Mouse (Mus musculus): ENCODE measurements at regions not wholly inside any gene's neighbourhood (a gene's known extent, or its start where the extent isn't known, plus 50 kb on each side); places are given as distances from the start of the nearest gene placed in this dataset.

DNA sequence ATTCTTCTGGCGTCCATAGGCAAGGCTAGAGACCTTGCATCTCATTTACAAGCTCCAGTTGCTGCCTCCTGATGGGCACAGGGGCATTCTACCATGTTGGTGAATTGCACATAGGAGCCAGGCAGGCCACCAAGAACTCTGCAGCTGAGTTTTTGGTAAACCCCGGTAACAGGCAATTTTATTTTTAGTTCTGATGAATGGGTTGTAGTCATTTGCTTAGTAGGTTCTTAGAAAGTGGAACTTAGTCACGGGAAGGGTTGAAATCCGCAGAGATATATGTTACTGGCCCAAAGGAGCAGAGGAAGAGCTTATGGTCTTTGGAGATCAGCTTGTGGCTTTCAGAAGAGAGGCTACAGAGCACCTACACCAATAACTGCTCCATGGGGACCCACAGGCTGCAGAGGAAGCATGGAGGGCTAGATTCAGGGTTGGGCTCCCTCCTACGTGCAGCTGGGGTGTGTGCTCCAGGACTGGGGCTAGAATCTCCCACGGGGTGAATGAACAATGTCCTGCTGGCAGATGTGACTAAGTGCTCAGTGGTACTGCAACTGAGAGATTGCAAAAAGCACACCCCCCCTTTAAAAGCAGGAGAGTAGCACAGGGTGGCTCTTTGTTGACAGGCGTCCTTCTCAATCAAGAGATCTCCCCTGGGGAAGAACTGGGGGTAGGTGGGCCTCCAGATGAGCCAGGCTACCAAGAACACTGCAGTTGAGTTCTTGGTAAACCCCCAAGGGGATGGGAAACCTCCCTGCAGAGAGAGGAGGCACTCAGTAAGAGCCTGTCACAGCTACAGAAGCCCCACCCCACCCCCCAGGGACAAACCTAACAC lies 65.6 kb upstream of the Med13l start:
- no peak for DNase-seq (ENCODE audit: inconsistent ontology term)

DNA sequence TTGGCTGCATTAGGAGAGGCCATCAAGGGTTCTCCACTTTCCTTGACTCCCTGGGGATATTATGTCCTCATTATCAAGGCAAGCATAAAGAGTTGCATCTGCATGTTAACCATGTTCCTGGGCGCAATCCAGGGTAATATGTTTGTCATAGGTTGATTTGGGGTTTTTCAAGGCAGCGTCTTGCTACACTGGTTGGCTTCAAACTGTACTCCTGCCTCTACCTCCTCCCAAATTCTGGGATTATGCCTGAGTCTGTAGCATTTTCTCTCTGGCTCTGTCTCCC lies 65.1 kb upstream of the Med13l start:
- no peak for DNase-seq (ENCODE audit: inconsistent ontology term)

DNA sequence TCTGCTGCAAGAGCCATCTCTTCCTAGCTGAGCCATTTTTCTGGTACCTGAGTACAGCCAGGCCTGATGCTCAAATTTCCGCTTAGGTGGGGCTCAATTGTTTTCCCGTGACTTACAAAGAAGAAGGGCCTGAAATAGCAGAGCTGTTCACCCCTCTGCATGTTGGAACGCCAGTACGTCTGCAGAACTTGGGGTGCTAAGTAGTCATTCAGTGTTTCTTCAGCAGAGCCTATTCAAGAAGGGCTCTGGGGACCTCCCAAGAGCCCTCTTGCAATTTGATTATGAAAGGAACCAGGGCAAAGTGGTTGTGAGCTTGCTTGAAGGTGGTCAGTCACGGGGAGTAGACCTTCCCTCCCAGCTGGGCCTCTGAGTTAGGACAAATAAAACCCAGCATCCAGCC lies 58.9 kb upstream of the Med13l start:
- DNase-seq (ENCODE audit: inconsistent ontology term), result no peak

DNA sequence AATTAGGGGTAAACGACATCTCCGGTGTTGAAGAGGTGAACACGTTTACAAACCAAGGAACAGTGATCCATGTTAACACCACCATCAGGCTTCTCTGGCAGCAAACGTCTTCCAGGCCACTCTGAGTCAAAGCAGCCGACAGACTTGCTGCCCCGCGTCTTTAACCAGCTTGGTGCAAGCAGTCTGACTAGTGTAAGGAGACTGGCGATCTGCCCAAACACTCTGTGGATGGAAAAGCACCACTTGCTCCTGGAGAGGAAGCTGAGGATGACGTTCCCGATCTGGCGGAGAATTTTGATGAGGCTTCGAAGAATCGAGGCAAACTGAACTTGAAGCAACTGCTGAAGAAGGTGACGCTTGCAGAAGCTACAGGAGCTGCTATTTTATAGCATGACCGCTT lies 57.5 kb upstream of the Med13l start:
- no peak for DNase-seq (ENCODE audit: inconsistent ontology term)

DNA sequence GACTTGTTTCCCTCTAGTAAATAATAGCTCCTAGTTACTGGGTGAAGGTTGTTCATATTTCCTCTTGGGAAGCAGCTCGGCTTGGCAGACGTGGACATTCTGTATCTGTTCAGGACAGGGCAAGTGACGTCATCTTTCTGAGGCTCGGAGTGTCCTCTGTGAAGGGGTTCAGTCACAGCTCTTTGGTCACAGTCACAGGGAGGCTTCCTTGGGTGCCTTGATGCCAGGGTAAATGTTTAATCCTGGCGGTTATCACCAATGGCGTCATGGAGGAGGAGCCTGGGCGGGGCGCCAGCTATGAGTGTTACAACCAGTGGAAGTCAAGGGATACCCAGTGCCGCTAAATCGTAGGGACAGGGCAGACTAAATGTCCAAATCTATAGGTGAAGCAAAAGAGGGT lies 56.3 kb upstream of the Med13l start:
- no peak for DNase-seq (ENCODE audit: inconsistent ontology term)

DNA sequence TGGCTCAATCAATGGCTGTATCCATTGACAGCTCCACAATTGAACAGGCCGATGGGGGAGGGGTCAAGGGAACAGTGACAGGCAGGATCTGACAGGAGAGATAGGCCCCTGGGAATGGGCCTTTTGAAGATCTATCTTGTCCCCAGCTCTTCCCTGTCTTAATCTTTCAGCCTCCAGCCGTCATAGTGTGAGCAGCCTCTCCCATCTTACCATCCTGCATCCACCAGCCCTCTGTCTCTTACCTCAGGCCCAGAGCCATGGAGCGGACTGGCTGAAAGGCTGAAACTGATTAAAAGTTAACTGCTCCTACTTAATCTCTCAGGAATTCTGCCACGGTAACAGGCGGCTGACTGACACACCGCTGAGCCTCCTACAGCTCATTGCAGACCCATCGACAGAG lies 55.6 kb upstream of the Med13l start:
- no peak for DNase-seq (ENCODE audit: inconsistent ontology term)

DNA sequence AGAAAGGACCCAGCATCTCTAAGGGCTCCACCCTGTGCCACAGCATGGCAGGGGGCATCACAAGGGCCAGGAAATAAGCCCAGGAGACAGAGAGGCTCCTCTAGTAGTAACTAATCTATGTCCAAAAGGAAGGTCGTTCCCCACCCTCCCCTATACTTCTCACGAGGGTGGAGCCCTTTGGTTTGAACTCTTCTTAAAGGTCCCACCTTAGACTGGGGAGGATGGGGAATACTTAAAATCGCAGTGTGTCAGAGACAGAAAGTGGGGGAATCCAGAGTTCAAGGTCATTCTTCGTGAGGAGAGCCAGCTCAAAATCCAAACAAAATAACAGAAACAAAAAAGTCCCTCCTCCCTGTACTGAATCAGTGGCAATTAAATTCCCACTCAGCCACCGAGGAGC lies 50.6 kb upstream of the Med13l start:
- DNase-seq (ENCODE audit: inconsistent ontology term), result no peak

Measured in Muller cell, postnatal 12 days (primary cell).